Mouse (Mus musculus): Measurements from ENCODE around the gene Pdgfb. TPM values are rescaled to one million over a fixed set of nuclear protein-coding genes. Genes with fewer than 3 reads are reported as not detected.

Gene Pdgfb
- total RNA-seq, 2 experiments from 2014 or later, result 31.3 to 35.1 TPM

DNA sequence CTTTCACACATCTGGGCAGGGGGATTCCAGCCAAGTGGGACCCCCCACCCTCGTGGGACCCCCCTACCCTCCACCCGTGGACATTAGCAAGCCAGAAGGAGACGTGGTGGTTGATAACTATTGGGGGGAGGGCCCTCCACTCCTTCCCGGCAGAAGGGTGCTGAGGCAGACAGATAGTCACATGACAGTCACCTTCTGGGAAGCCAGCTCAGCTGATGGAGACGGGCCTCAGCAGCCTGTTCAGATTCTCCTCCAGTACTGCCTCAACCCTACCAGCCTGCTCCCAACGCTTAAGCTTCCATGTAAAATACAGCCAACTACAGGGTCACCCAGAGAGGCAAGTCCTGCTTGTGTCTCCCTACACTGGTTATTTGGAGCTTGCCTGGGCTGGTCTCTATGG lies 3.6 kb downstream of the Pdgfb start:
- DNase-seq (ENCODE audit: low spot score in 2 of 2), result no peak

DNA sequence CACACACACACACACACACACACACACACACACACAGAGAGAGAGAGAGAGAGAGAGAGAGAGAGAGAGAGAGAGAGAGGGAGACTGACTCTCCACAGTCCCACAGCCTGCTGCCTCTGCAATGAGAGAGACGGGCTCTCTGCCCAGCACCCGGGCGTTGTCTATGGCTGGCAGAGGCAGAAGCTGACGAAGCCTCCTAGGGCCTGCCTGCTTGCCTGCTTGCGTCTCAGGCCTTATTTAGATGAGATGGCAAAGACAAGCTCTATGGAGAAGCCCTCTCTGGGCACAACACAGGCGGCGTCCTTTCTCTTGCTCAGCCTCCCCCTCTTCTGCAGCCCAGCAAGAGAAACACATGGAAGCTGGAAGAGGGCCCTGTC lies 4.6 kb downstream of the Pdgfb start:
- DNase-seq (ENCODE audit: low spot score in 2 of 2), result no peak

DNA sequence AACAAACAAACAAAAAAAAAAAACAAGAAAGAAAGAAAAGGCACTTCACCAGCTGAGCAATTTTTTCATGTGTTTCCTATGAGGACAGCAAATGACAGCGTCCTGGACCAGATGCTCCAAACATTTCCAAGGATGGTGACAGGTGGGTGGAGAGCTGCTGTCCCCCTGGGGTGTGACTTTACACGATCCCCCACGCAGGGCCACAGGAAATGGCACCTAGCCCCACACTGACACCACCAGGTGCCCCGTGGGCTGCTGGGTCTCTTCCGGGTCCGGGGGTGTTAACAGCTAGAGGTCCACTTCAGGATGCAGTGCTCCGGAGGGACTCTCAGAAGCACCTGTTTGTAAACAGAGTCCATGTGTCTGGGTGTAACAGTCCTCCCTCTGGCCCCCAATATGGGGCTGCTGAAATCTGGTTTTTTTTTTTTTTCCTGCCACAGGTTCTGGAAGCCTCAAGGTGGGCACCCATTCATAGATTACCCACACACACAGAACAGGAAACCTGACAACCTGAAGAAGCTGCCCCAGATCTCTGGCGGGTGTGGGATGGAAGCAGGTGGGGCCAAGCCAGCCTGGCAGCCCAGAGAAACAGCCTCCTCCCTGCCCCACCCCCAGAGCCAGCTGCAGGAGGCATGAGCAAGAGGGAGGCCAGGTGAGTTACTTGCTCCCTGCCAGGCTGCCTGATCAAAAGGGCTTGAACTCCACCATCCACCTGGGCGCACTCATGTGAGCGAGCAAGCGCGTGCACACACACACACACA lies 5.2 kb downstream of the Pdgfb start:
- no peak for DNase-seq (ENCODE audit: low spot score in 2 of 2)

DNA sequence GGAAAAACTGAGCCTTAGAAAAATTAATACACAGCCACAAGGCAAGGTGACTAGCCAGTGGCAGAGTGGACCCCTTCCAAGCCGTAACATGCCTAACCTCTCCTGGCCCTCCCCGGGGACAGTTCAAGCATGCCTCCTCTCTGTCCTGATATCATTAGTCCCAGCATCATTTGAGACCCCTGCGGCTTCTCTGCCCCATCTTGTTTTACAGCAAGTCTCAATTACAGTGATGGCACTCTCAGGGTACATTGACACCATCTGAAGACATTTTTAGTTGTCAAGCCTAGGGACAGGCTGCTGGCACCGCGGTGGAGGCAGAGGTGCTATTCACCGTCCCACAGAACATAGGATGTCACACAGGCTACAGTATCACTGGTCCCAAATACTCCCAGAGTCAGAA lies 6.3 kb downstream of the Pdgfb start:
- no peak for DNase-seq (ENCODE audit: low spot score in 2 of 2)

DNA sequence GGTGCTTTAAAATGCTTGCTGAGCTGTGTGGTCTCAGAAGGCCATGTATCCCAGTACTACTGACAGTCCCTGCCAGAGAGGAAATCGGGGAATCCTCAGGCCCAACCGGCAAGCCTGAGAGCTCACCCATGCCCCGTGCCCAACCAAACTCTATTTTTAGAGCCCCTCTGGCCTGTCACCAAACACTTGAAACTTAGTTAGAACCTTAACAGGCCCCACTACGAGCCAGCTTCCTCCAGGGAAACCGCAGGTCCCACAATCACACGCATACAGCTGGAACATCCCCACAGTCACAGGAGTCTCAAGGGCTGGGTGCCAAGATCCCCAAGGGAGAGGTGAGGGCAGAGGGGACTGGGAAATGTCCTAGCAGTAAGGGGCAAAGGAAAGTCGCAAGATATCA lies 8.6 kb downstream of the Pdgfb start:
- no peak for DNase-seq (ENCODE audit: low spot score in 2 of 2)

DNA sequence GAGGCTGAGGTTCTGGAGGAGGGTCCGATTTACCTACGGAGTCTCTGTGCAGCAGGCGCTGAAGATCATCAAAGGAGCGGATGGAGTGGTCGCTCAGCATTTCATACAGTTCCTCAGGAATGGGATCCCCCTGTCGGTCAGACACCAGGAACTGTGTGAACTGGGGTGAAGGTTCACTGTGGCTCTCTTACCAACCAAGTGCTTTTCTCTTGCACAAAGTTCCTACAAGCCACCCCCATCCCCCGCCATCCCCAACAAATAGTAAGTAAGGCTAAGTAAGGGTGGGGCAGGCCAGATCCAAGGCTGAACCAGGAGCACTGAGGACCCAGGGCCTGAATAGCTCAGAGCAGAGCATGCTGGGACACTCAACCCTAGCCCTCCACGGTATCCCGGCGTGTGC lies 9.3 kb downstream of the Pdgfb start:
- DNase-seq (ENCODE audit: low spot score in 2 of 2), result no peak

DNA sequence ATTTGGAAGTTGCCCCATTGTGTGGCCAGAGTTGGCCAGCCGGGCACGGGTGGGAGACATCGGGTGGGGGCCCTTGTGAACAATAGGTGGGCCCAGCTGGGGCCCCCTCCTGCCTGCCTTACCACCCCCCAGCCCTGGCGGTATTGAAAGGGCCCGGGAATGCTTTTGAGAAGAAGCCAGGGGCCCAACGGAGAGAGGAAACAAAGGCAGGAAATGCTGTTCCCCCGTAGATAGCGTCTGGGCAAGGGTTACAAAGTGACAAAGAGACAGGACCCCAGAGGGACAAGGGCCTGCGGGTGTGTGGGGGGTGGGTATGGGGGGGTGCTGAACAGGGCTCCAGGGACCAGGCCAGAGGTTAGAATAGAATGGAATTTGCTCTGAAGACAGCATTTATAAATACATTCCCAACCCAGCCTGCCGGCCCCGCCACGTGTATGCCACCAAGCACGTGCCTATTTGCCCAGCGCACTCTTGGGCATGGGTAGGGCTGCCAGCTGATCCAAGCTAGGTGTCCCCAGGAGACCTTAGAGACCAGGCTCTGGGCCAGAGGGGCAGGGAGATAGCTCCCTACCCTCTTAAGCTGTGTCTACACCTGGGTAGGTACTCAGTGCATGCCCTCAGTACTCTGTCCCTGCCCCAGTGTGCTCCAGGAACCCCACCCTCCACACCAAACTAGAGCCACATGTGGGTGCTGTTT lies 10.0 kb downstream of the Pdgfb start:
- DNase-seq (ENCODE audit: low spot score in 2 of 2), result no peak

DNA sequence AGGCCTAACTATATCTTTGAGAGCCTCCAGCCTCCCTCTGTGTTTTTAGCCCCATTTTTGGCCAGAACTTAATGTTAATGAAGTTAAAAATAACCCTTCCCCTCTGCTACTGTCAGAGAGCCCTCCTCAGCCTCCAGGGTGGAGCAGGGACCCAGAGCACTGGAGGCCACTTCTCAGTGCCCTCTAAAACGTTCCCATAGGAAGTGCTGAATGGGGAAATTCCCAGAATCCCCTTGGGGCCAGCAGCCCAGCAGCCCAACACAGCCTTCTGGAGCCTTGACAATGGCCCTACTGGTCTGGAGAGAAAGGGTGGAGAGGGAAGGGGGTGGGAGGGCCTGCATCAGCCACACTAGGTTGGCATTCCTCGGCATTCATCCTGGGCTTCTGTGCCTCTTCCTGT lies 11.2 kb downstream of the Pdgfb start:
- DNase-seq (ENCODE audit: low spot score in 2 of 2), result no peak

DNA sequence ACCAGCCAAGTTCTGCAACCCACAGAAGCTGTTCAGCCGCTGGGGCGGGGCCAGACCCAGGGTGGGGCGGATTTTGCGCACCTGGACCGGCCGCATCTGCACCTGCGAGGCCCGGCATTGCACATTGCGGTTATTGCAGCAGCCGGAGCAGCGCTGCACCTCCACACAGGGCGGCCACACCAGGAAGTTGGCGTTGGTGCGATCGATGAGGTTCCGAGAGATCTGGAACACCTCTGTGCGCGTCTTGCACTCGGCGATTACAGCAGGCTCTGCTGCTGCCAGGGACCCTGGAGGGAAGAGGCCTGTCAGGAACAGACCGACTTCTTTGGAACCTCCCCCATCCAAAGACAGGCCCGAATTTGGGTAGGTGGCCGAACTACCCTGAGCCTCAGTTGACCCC lies 13.2 kb downstream of the Pdgfb start:
- no peak for DNase-seq (ENCODE audit: low spot score in 2 of 2)

DNA sequence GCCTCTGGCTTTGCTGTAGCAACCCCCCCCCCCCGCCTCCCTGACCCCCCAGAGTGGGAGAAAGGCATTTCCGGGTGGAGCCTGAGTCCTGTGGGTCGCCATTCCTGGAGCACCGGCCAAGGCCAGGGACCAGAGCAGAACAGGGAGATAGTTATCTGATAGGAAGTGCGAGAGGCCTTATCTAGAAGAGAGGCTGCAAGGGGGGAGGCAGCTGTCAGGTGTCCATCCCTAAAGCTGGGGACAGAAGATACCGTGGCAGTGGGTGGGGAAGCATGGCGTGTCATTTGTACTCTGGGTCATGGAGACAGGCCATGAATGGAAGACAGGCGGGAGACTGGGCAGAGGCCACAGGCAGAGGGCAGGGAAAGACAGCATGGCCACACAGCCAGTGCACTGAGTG lies 14.1 kb downstream of the Pdgfb start:
- DNase-seq (ENCODE audit: low spot score in 2 of 2), result no peak

DNA sequence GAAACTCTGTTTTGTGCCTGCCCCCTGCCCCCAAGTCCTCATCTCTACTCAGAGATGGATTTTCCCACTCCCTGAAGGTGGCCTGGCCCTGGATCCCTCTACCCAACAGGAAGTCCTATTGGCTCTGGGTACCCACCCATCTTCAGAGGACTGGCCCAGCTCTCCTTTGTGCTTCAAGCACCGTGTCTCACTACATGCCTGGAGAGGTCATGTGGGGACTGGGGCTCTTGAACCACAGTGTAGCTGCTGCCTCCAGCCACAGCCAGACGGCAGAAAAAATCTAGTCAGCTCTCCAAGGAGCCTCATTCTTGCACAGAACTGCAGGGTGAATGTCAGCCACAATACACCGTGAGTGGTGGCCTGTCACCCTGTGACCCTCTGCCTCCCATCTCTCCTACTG lies 16.8 kb downstream of the Pdgfb start:
- no peak for DNase-seq (ENCODE audit: low spot score in 2 of 2)

DNA sequence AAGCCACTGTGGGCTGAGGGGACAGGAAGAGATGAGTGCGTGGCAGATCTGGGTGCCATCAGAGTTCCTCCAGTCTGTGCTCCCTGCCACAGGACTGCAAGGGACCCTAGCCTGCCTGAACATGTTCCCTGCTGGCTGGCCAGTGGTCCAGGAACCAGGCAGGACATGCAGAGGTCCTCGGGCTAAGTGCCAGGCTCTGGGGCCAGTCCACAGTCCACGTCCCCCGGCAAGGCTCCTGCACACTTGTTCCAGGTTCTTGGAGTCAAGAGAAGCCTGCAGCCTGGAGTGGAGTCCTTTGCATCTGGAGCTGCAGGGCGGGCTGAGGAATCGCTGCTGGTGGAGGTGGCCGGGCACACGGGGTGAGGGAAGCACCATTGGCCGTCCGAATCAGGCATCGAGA lies 18.0 kb downstream of the Pdgfb start:
- no peak for DNase-seq (ENCODE audit: low spot score in 2 of 2)

DNA sequence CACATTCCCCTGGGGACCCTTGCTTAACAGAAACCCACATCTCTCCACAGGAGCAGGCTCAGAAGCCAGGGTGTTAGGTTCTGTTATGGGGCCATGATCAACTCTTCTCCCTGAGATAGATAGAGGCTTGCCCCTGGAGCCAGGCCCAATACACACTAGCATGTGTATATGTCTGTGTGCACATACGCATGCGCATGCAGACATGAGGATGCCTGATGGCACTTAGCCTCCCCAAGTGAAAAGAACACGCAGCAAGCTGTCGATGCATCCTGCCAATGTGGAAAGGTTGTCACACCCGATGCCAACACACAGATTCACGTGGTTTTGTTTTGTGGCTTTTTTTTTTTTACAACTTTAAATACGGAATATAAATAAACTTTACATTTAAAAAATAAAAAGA lies 19.2 kb downstream of the Pdgfb start:
- no peak for DNase-seq (ENCODE audit: low spot score in 2 of 2)

DNA sequence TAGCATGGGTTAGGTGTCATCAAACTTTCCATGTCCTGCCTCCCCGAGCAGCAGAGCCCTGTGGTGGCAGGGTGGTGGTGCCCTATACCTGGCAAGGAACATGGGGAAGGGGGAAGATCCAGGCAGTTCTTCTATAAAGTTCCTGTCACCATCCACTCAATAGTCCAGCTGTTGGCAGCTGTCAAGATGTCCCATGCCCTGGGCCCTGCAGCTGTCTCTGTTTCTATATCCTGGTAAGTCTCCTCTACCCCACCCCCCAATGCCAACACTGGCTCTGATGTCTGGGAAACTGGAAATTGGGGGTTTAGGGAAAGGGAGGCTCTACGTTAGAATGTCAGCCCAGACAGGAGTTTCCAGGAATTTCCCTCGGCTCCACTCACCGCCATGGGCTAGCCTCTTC lies 20.2 kb downstream of the Pdgfb start:
- DNase-seq (ENCODE audit: low spot score in 2 of 2), result no peak

DNA sequence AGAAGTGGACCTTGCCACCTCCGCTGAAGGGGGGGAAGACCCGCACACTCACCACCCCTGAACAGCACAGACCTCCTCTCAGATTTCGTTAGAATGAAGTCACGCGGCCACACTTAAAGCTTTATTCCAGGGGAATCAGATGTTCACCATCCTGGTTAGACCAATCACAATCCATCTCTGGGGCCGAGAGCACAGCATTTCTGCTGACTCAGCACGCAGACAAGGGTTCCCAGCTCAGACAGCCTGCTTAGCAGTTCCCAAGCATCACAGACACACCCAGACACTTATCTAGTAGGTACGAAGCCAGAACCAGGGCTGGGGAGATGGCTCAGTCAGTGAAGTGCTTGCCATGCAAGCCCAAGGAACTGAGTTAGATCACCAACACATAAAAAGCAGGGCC lies 28.6 kb downstream of the Pdgfb start:
- no peak for DNase-seq (ENCODE audit: low spot score in 2 of 2)

DNA sequence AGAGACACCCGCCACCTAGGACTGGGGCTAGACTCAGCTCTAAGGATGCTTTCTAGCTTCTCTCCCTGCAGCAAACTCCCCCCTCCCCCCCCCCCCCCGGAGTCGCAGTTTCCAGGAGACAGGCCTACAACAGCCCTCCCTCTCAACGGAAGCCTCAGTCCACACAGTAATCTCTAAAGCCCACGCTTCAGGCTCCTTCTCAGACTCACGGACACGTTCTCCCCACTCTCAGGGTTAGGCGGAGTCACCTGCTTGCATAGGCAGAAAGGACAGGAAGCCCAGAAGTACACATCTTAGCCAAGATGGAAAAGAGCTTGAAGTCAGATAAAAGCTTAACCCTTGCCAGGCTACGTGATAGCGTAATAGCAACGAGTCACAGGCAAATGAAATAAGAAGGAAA lies 29.3 kb downstream of the Pdgfb start:
- no peak for DNase-seq (ENCODE audit: low spot score in 2 of 2)

DNA sequence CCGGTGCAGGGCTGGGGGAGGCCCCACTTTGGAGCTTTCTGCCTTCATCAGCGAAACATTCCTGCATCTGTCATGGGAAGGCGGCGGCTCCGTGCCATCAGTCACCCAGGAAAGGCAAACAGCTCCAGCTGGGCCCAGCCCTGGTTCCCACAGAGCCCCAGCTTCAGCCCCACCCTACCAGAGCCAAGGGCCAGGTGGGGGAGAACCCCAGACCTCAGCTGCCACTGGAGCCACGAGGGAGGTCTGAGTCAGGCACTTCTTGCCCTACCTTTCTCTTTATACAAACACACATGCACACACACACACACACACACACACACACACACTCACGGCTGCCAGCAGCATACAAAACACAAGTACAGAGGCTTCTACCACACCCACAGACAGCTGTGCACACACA lies 30.6 kb downstream of the Pdgfb start:
- no peak for DNase-seq (ENCODE audit: low spot score in 2 of 2)

DNA sequence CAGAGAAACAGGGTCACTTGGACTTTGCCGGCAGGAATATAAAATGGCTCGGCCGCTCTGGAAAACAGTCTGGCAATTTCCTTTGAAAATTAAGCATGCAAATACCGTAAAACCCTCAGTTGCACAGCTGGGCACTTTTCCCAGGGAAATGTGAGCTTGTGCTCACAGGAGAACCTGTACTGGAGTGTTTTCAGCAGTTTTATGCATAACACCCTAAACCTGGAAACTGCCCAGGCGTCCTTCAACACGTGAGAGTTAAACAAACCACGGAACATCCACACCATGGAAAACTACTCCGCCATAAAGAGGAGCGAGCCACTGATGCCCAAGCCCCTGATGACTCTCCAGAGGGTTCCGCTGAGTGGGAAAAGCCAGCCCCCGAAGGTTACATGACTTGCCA lies 34.1 kb downstream of the Pdgfb start:
- no peak for DNase-seq (ENCODE audit: low spot score in 2 of 2)

DNA sequence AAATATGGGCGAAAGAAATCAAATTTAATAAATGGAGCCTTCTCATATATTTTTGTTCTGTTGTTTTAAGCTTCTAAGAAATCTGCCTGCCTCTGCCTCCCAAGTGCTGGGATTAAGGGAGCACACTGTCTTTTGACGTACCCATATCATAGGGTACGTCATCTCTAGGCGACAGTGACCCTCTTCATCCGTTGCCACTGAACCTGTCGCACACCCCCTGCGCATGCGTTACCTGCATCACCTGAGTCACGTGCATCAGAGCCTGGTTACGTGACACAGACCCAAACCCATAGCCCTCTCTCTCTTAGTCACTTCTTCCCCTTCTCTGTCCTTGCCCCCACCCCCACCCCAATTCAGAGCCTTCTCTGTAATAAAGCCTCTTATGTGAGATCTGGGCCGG lies 42.6 kb downstream of the Pdgfb start:
- DNase-seq (ENCODE audit: low spot score in 2 of 2), result no peak

DNA sequence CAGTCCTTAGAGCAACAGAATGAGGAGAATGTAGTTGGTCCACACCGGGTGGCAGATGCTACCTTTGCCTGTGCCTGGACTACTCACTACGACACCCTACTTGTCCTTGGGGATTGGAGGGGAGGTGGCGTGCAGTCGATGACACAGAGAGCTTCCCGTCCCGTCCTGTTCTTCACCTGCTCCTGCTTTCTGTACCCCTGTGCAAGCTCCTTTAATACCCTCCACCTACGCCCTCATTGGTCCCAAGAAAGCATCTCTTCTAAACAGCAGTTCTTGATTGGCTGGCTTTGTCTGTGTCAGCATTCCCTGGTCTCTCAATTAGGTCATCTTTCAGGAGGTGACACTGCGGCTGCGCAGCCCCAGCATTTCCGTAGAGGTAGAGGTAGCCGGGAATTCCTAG lies 43.8 kb downstream of the Pdgfb start, which contains the start of gene Cbx7:
Cbx7 (minus strand) TSS at position 180 of the 400 bp plus-strand sequence.
- no peak for DNase-seq (ENCODE audit: low spot score in 2 of 2)

DNA sequence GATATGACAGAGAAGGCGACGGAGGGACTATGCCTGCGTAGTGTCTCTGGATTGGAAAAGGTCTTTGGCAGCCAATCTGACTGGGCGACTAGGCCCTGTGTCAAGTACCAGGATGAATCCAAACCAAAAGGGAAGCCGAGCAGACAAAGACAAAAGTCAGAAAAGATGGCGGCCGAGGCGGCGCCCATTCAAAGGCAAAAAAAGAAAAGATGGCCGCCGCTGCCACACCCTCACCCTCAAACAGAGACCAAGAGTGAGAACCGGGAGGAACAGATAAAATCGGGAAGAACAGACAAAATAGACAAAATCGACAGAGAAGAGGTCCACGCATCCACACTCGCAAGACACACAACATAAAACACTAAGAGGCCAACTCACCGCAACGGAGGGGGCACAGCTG lies 44.3 kb downstream of the Pdgfb start:
- no peak for DNase-seq (ENCODE audit: low spot score in 2 of 2)

DNA sequence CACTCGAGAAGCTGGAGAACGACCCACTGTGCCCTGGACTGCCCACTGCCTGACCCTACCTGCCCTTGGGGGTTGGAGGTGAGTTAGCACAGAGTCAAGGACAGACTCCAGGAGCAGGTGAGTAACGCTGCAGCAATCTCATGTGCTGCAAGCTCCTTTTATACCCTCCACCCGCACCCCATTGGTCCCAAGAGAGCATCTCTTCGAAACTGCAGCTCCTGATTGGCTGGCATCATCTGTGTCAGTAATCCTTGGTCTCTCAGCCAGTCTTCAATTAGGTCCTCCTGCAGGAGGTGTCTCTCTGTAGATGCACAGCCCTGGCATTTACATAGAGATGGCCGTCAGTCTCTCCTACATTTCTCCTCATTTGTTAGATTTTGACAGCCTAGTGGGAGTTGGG lies 47.4 kb downstream of the Pdgfb start:
- no peak for DNase-seq (ENCODE audit: low spot score in 2 of 2)

DNA sequence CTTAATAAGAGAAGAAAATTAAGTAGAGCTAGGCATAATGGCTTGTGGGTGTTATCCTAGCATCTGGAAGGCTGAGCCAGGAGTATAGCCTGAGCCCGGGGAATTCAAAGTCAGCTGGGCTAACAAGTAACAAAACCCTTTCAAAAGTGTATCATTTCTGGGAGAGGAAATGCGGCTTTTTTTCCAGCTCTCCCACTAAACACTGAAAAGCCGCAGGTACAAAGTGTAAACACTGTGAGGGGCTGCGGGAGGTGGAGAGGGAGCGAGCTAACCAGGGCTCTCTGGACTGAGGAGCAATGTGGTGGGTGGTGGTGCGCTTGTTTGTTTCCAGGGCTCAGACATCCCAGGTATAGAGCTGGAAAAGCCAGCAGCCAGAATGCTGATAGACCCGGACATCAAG lies 50.4 kb downstream of the Pdgfb start:
- DNase-seq (ENCODE audit: low spot score in 2 of 2), result no peak
